Mouse (Mus musculus) cerebellum, adult 2 months (tissue): Measurements from ENCODE around the gene Nsun2. TPM values are rescaled to one million over a fixed set of nuclear protein-coding genes. Genes with fewer than 3 reads are reported as not detected.
"Not testable (repeated sequence)": the region's sequence is repeated elsewhere in the genome, so short reads cannot be mapped to it uniquely, and the experiment has no call there.

Source experiments
- DNase-seq, 2 experiments: peaks; one replicate each; pipeline ENCODE4 v3.0.0; 2021
- H3K27ac ChIP-seq: fragments of 200-500 bp; 2 replicates; pipeline ENCODE4 v1.5.1; 2012; ENCODE audit warnings: low read length, control low read depth, inconsistent platforms; ENCODE audit not compliant: insufficient read depth
- H3K27me3 ChIP-seq: fragments of 200-500 bp; 2 replicates; pipeline ENCODE4 v1.6.1; 2012; ENCODE audit warnings: inconsistent platforms, mild to moderate bottlenecking, low read length, moderate library complexity; ENCODE audit not compliant: control insufficient read depth, insufficient read depth
- H3K4me1 ChIP-seq: fragments of 200-500 bp; 2 replicates; pipeline ENCODE4 v1.6.1; 2011; ENCODE audit warnings: low read length; ENCODE audit not compliant: control insufficient read depth, insufficient read depth
- H3K4me3 ChIP-seq: fragments of 200-500 bp; replicated peaks from 2 replicates; pipeline ENCODE3; 2011; ENCODE audit warnings: mild to moderate bottlenecking, low read depth, low read length, control low read depth; ENCODE audit not compliant: insufficient read depth
- CTCF ChIP-seq: fragments of 200-500 bp; IDR thresholded peaks from 2 replicates; pipeline ENCODE4 v1.5.1; 2011; ENCODE audit warnings: low read depth, mild to moderate bottlenecking, control low read depth, low read length, moderate library complexity, borderline replicate concordance; ENCODE audit not compliant: insufficient read depth
- POLR2A ChIP-seq: fragments of 200-500 bp; IDR thresholded peaks from 2 replicates; pipeline ENCODE4 v1.6.1; 2011; ENCODE audit warnings: low read length, control low read depth, borderline replicate concordance; ENCODE audit not compliant: insufficient read depth
- WGBS: fragments of 180-500 bp; shearing (Covaris S2); methylation state at CpG from one replicate; pipeline ENCODE4 v1.1.7; 2018; 5-methylcytosine and 5-hydroxymethylcytosine counted together
- polyA plus RNA-seq: library from polyadenylated mRNA; depleted of rRNA; stranded (reverse); fragments of >200 nt; gene quantifications from 2 replicates; pipeline ENCODE4 v1.2.3, GENCODE M21; 2012

Gene Nsun2
- polyA plus RNA-seq, 1 experiment = 67.1 TPM

- Histone ChIP-seq H3K27me3 (no peaks in the 10 kb centered on the region), H3K4me3 (no peak overlapping the region), H3K27ac (no peak overlapping the region), H3K4me1 (peaks cover 9% of the 10 kb centered on the region)
- WGBS = 47% methylated on average over 13 of the region's 13 CpGs
- DNase-seq = no peak
- TF ChIP-seq CTCF = no peak
- TF ChIP-seq POLR2A = no peak
These were observed 25.9 kb downstream of the Nsun2 start for GRCm38 (mm10) chr13:69559291-69559961.

GRCm38 (mm10) chr13:69562004-69562403 lies 28.5 kb downstream of the Nsun2 start:
- no peak overlapping the region for H3K4me3 ChIP-seq
- H3K27me3 ChIP-seq = no peaks in the 10 kb centered on the region
- H3K27ac ChIP-seq = no peak overlapping the region
- WGBS = 87% methylated on average over 9 of the region's 9 CpGs
- peaks cover 9% of the 10 kb centered on the region for H3K4me1 ChIP-seq
- no peak for DNase-seq
- no peak for TF ChIP-seq POLR2A

GRCm38 (mm10) chr13:69562654-69563574 lies 29.4 kb downstream of the Nsun2 start:
- H3K4me3 ChIP-seq = no peak overlapping the region
- no peaks in the 10 kb centered on the region for H3K27me3 ChIP-seq
- DNase-seq = no peak
- H3K27ac ChIP-seq = no peak overlapping the region
- H3K4me1 ChIP-seq = peaks cover 4% of the 10 kb centered on the region
- 60% methylated on average over 12 of the region's 12 CpGs for WGBS
- TF ChIP-seq POLR2A (no peak), CTCF (no peak)

GRCm38 (mm10) chr13:69563905-69564304 lies 30.4 kb downstream of the Nsun2 start:
- Histone ChIP-seq H3K4me3 (no peak overlapping the region), H3K27ac (no peak overlapping the region), H3K4me1 (no peaks in the 10 kb centered on the region), H3K27me3 (no peaks in the 10 kb centered on the region)
- WGBS = 92% methylated on average over 3 of the region's 3 CpGs
- no peak for DNase-seq
- TF ChIP-seq POLR2A (no peak), CTCF (no peak)

- Histone ChIP-seq H3K27ac (no peak overlapping the region), H3K4me1 (no peaks in the 10 kb centered on the region), H3K4me3 (no peak overlapping the region), H3K27me3 (no peaks in the 10 kb centered on the region)
- no peak for DNase-seq
- TF ChIP-seq POLR2A (no peak), CTCF (no peak)
These were observed 31.0 kb downstream of the Nsun2 start for GRCm38 (mm10) chr13:69564573-69564972.

- H3K27me3 ChIP-seq, DNase-seq, H3K27ac ChIP-seq, H3K4me1 ChIP-seq, H3K4me3 ChIP-seq: not testable (repeated sequence)
- WGBS = 94% methylated on average over 4 of the region's 4 CpGs
These were observed 31.9 kb downstream of the Nsun2 start for GRCm38 (mm10) chr13:69565401-69565800.

- DNase-seq = no peak
- no peaks in the 10 kb centered on the region for H3K27me3 ChIP-seq
- H3K4me1 ChIP-seq = no peaks in the 10 kb centered on the region
- WGBS = 49% methylated on average over 9 of the region's 9 CpGs
- H3K4me3 ChIP-seq = no peak overlapping the region
- TF ChIP-seq CTCF (no peak), POLR2A (no peak)
- no peak overlapping the region for H3K27ac ChIP-seq
These were observed 35.7 kb downstream of the Nsun2 start for GRCm38 (mm10) chr13:69569201-69569600.

GRCm38 (mm10) chr13:69572594-69572993 lies 39.0 kb downstream of the Nsun2 start:
- Histone ChIP-seq H3K4me1 (no peaks in the 10 kb centered on the region), H3K27me3 (no peaks in the 10 kb centered on the region), H3K4me3 (no peak overlapping the region), H3K27ac (no peak overlapping the region)
- WGBS = 93% methylated on average over 3 of the region's 3 CpGs
- TF ChIP-seq CTCF (no peak), POLR2A (no peak)
- no peak for DNase-seq
